Mouse (Mus musculus): ENCODE results near the gene Tmc1. TPM values are rescaled to one million over a fixed set of nuclear protein-coding genes. Genes with fewer than 3 reads are reported as not detected.

Gene Tmc1
- total RNA-seq, 1 experiment: 0.36 TPM

DNA sequence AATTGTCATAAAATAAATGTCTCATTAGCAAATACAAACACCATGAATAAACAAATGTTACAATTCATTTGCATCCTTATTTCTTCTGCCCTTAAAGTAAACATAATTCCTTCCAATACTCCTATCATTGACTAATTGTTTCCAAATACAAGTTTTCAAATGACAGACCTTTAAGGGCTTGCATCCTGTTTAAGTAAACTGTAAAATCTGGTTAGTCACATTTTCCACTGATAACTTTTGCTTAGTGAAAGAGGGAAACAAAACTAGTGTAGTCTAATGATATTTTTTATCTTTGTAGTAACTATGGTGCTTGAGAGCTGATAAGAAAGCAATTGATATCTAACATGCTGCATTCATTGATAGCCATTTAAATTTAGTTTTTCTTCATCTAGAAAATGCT lies 154.5 kb downstream of the Tmc1 start:
- Histone ChIP-seq H3K4me1 (ENCODE audit: control insufficient read depth in 2 of 2, insufficient read depth in 2 of 2, low read length in 2 of 2, poor library complexity in 1 of 2) (no peaks in the 10 kb centered on the region), H3K9ac (ENCODE audit: insufficient read depth, low read depth, low read length, poor library complexity, severe bottlenecking) (no peak overlapping the region), H3K9me3 (ENCODE audit: control insufficient read depth, insufficient read depth, low read depth, low read length) (no peaks in the 10 kb centered on the region), H3K27ac (ENCODE audit: insufficient read depth, low read depth, low read length, poor library complexity, severe bottlenecking) (no peak overlapping the region), H3K4me3 (ENCODE audit: insufficient read depth in 1 of 2, low read depth in 1 of 2, low read length in 2 of 2, poor library complexity in 1 of 2, severe bottlenecking in 1 of 2) (no peak overlapping the region), H3K36me3 (ENCODE audit: control insufficient read depth, insufficient read depth, low read length, poor library complexity, severe bottlenecking) (no peaks in the 10 kb centered on the region)
- in situ Hi-C loops (cut with MboI; ENCODE audit: low sequenced_read_pairs in 2 of 2, unreplicated experiment in 2 of 2): no loop called here
- DNase-seq (ENCODE audit: low read depth, low spot score): no peak
- TF ChIP-seq MAFK (IDR thresholded peaks at IDR 0.05; ENCODE audit: insufficient read depth, low read depth, low read length) (no peak), ZNF384 (IDR thresholded peaks at IDR 0.05; ENCODE audit: low read depth, low read length) (no peak), CHD2 (IDR thresholded peaks at IDR 0.05; ENCODE audit: low read depth, low read length) (no peak), HCFC1 (IDR thresholded peaks at IDR 0.05; ENCODE audit: borderline replicate concordance, insufficient read depth, low read length) (no peak), ZC3H11A (IDR thresholded peaks at IDR 0.05; ENCODE audit: borderline replicate concordance, low read depth, low read length) (no peak)

DNA sequence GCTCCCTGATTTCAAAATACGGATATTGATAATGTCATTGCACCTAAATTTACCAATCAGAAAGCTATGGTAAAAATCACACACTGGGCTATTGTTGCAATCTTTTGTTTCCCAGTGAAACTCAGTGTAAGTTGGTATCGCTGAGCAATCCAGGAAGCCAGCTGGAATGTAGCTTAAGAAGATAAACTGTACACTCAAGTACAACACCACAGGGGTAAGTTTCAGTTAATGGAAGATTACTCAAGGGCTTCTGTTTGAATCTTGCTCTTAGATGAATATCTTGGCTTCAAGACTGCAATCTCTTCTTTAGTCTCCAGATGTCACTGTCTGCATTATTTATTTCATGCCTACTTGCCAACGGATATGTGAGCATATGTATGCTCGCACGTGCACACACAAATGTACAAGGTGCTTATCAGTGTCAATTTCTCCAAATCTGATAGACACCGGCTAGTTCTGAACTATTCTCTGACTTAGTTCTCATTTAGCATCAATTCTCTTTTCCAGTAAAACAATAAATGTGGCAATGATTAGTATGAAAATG lies 156.4 kb downstream of the Tmc1 start:
- no peak for DNase-seq (ENCODE audit: low read depth, low spot score)
- no peak overlapping the region for H3K4me3 ChIP-seq (ENCODE audit: insufficient read depth in 1 of 2, low read depth in 1 of 2, low read length in 2 of 2, poor library complexity in 1 of 2, severe bottlenecking in 1 of 2)
- TF ChIP-seq MAFK (IDR thresholded peaks at IDR 0.05; ENCODE audit: insufficient read depth, low read depth, low read length): no peak
- peak; percentile 24; the same call in 1 of the 2 replicates for TF ChIP-seq ZC3H11A (IDR thresholded peaks at IDR 0.05; ENCODE audit: borderline replicate concordance, low read depth, low read length)
- no peak for TF ChIP-seq CHD2 (IDR thresholded peaks at IDR 0.05; ENCODE audit: low read depth, low read length)
- no peak for TF ChIP-seq ZNF384 (IDR thresholded peaks at IDR 0.05; ENCODE audit: low read depth, low read length)
- in situ Hi-C loops (cut with MboI; ENCODE audit: low sequenced_read_pairs in 2 of 2, unreplicated experiment in 2 of 2): no loop called here
- no peaks in the 10 kb centered on the region for H3K9me3 ChIP-seq (ENCODE audit: control insufficient read depth, insufficient read depth, low read depth, low read length)
- H3K4me1 ChIP-seq (ENCODE audit: control insufficient read depth in 2 of 2, insufficient read depth in 2 of 2, low read length in 2 of 2, poor library complexity in 1 of 2): no peaks in the 10 kb centered on the region
- no peak overlapping the region for H3K27ac ChIP-seq (ENCODE audit: insufficient read depth, low read depth, low read length, poor library complexity, severe bottlenecking)
- no peak overlapping the region for H3K9ac ChIP-seq (ENCODE audit: insufficient read depth, low read depth, low read length, poor library complexity, severe bottlenecking)
- no peaks in the 10 kb centered on the region for H3K36me3 ChIP-seq (ENCODE audit: control insufficient read depth, insufficient read depth, low read length, poor library complexity, severe bottlenecking)

DNA sequence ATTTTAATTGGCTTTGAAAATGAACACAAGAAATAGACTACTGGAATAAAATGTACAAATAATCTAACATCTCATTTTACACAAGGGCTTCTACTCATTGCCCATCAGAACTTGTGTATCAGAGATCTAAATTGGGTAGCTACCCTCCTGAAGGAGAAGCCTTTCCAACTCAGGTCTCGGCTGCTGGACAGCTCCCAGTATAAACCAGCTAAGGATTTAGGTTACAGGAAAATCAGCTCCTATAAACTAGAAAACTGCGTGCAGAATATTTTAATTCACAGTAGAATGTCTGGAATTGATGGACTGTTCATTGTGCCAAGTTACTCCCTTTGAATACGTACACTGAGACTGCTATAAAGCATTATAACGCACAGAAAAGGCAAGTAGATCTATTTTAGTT lies 158.0 kb downstream of the Tmc1 start:
- Histone ChIP-seq H3K9ac (ENCODE audit: insufficient read depth, low read depth, low read length, poor library complexity, severe bottlenecking) (no peak overlapping the region), H3K9me3 (ENCODE audit: control insufficient read depth, insufficient read depth, low read depth, low read length) (no peaks in the 10 kb centered on the region), H3K4me1 (ENCODE audit: control insufficient read depth in 2 of 2, insufficient read depth in 2 of 2, low read length in 2 of 2, poor library complexity in 1 of 2) (no peaks in the 10 kb centered on the region), H3K36me3 (ENCODE audit: control insufficient read depth, insufficient read depth, low read length, poor library complexity, severe bottlenecking) (no peaks in the 10 kb centered on the region), H3K4me3 (ENCODE audit: insufficient read depth in 1 of 2, low read depth in 1 of 2, low read length in 2 of 2, poor library complexity in 1 of 2, severe bottlenecking in 1 of 2) (no peak overlapping the region), H3K27ac (ENCODE audit: insufficient read depth, low read depth, low read length, poor library complexity, severe bottlenecking) (no peak overlapping the region)
- DNase-seq (ENCODE audit: low read depth, low spot score): no peak
- in situ Hi-C loops (cut with MboI; ENCODE audit: low sequenced_read_pairs in 2 of 2, unreplicated experiment in 2 of 2): no loop called here
- TF ChIP-seq ZC3H11A (IDR thresholded peaks at IDR 0.05; ENCODE audit: borderline replicate concordance, low read depth, low read length) (no peak), CHD2 (IDR thresholded peaks at IDR 0.05; ENCODE audit: low read depth, low read length) (no peak), HCFC1 (IDR thresholded peaks at IDR 0.05; ENCODE audit: borderline replicate concordance, insufficient read depth, low read length) (no peak), ZNF384 (IDR thresholded peaks at IDR 0.05; ENCODE audit: low read depth, low read length) (no peak), MAFK (IDR thresholded peaks at IDR 0.05; ENCODE audit: insufficient read depth, low read depth, low read length) (no peak)

DNA sequence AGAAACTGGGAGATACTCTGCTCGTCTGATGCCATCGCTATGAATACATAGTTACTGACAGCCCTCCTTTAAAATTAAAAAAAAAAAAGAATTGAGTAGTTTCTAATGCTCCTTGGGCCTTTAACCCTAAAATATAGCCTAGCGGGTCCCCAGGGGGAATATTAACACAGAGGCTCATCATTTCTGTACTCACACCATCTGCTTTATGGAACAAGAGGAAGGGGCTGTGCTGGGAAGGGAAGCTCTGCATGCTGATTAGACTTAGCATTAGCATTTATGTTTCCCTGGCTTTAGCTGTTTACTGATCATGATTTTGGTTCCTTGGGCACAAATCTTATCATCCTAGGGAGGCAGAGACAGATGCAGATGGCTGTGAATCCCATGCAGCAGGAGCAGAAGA lies 159.0 kb downstream of the Tmc1 start:
- no peak overlapping the region for H3K4me3 ChIP-seq (ENCODE audit: insufficient read depth in 1 of 2, low read depth in 1 of 2, low read length in 2 of 2, poor library complexity in 1 of 2, severe bottlenecking in 1 of 2)
- H3K9me3 ChIP-seq (ENCODE audit: control insufficient read depth, insufficient read depth, low read depth, low read length): no peaks in the 10 kb centered on the region
- no peak overlapping the region for H3K27ac ChIP-seq (ENCODE audit: insufficient read depth, low read depth, low read length, poor library complexity, severe bottlenecking)
- DNase-seq (ENCODE audit: low read depth, low spot score): no peak
- no peaks in the 10 kb centered on the region for H3K4me1 ChIP-seq (ENCODE audit: control insufficient read depth in 2 of 2, insufficient read depth in 2 of 2, low read length in 2 of 2, poor library complexity in 1 of 2)
- in situ Hi-C loops (cut with MboI; ENCODE audit: low sequenced_read_pairs in 2 of 2, unreplicated experiment in 2 of 2): no loop called here
- TF ChIP-seq HCFC1 (IDR thresholded peaks at IDR 0.05; ENCODE audit: borderline replicate concordance, insufficient read depth, low read length): no peak
- no peak for TF ChIP-seq MAFK (IDR thresholded peaks at IDR 0.05; ENCODE audit: insufficient read depth, low read depth, low read length)
- no peak for TF ChIP-seq ZC3H11A (IDR thresholded peaks at IDR 0.05; ENCODE audit: borderline replicate concordance, low read depth, low read length)
- no peak for TF ChIP-seq CHD2 (IDR thresholded peaks at IDR 0.05; ENCODE audit: low read depth, low read length)
- no peak for TF ChIP-seq ZNF384 (IDR thresholded peaks at IDR 0.05; ENCODE audit: low read depth, low read length)
- H3K9ac ChIP-seq (ENCODE audit: insufficient read depth, low read depth, low read length, poor library complexity, severe bottlenecking): no peak overlapping the region
- no peaks in the 10 kb centered on the region for H3K36me3 ChIP-seq (ENCODE audit: control insufficient read depth, insufficient read depth, low read length, poor library complexity, severe bottlenecking)

DNA sequence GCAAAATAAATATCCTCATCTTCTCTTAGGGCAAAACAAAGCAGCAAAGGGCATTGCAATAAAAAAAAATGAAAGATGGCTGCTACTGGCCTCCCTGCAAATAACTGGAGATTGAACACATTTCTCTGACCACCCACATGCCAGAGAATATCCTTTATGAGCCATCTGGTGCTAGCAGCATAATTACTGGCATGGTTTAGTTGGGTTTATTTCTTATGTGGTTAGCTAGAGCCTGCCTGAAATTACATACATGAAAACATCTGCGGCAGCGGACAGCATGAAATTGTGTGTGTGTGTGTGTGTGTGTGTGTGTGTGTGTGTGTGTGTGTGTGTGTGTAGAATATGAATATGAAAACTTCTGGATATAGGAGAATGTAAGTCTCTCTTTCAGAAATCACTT lies 161.2 kb downstream of the Tmc1 start:
- H3K27ac ChIP-seq (ENCODE audit: insufficient read depth, low read depth, low read length, poor library complexity, severe bottlenecking): no peak overlapping the region
- no peaks in the 10 kb centered on the region for H3K4me1 ChIP-seq (ENCODE audit: control insufficient read depth in 2 of 2, insufficient read depth in 2 of 2, low read length in 2 of 2, poor library complexity in 1 of 2)
- no peaks in the 10 kb centered on the region for H3K36me3 ChIP-seq (ENCODE audit: control insufficient read depth, insufficient read depth, low read length, poor library complexity, severe bottlenecking)
- no peak overlapping the region for H3K9ac ChIP-seq (ENCODE audit: insufficient read depth, low read depth, low read length, poor library complexity, severe bottlenecking)
- in situ Hi-C loops (cut with MboI; ENCODE audit: low sequenced_read_pairs in 2 of 2, unreplicated experiment in 2 of 2): no loop called here
- TF ChIP-seq HCFC1 (IDR thresholded peaks at IDR 0.05; ENCODE audit: borderline replicate concordance, insufficient read depth, low read length): no peak
- TF ChIP-seq ZNF384 (IDR thresholded peaks at IDR 0.05; ENCODE audit: low read depth, low read length): no peak
- no peak for TF ChIP-seq CHD2 (IDR thresholded peaks at IDR 0.05; ENCODE audit: low read depth, low read length)
- TF ChIP-seq MAFK (IDR thresholded peaks at IDR 0.05; ENCODE audit: insufficient read depth, low read depth, low read length): no peak
- no peak for TF ChIP-seq ZC3H11A (IDR thresholded peaks at IDR 0.05; ENCODE audit: borderline replicate concordance, low read depth, low read length)
- no peak overlapping the region for H3K4me3 ChIP-seq (ENCODE audit: insufficient read depth in 1 of 2, low read depth in 1 of 2, low read length in 2 of 2, poor library complexity in 1 of 2, severe bottlenecking in 1 of 2)
- H3K9me3 ChIP-seq (ENCODE audit: control insufficient read depth, insufficient read depth, low read depth, low read length): no peaks in the 10 kb centered on the region
- DNase-seq (ENCODE audit: low read depth, low spot score): no peak

Measured in ES-E14 (cell line).